ENCODE assay signal across 9 mouse cellular contexts in genomic region chr7:101382378-101382777, GRCm38 (mm10). TPM values are rescaled to one million over a fixed set of nuclear protein-coding genes. Genes with fewer than 3 reads are reported as not detected.
A peak's percentile ranks its signal among the peaks of the same experiment; 100 is the strongest.
DNase-seq lines count a peak whose midpoint lies in the region; ATAC-seq and TF ChIP-seq lines count a peak whose summit lies in the region.
"Had no signal": no experiment of that assay in that cellular context is flagged by ENCODE, and none has a peak within 500 bp of the region (broad histone marks: within the 10 kb centered on the region; RNA-seq: fewer than 3 reads in every experiment).

No protein-coding gene starts in this region.

- peaks cover 9% of the 10 kb centered on the region; the same call in 1 of the 2 replicates for H3K36me3 ChIP-seq in lung, embryonic 14.5 days (ENCODE audit: insufficient read depth)
- H3K36me3 ChIP-seq in intestine, postnatal 0 days (ENCODE audit: control insufficient read depth, insufficient read depth) = peaks cover 9% of the 10 kb centered on the region; the same call in 1 of the 2 replicates
- H3K36me3 ChIP-seq: limb, embryonic 12.5 days had no signal

- peak; percentile 66 for DNase-seq in adrenal gland, postnatal 14 days
- DNase-seq in adrenal gland, postnatal 4 days (ENCODE audit: low spot score in 2 of 2) = no peak
- peak; percentile 24 for DNase-seq in lung, embryonic 14.5 days
- DNase-seq in lung, postnatal 14 days = no peak
- DNase-seq in right cerebral cortex, postnatal 14 days = no peak
- DNase-seq in cerebellum, postnatal 36 days = no peak

- WGBS in lung, embryonic 14.5 days = 67% methylated on average over 8 of the region's 8 CpGs
- 69% methylated on average over 8 of the region's 8 CpGs for WGBS in intestine, postnatal 0 days

- H3K4me1 ChIP-seq in lung, embryonic 14.5 days (ENCODE audit: insufficient read depth) = peaks cover 38% of the 10 kb centered on the region
- H3K4me1 ChIP-seq in intestine, postnatal 0 days (replicated peaks; ENCODE audit: control insufficient read depth, insufficient read depth, low read length) = no peaks in the 10 kb centered on the region; the same call in 1 of the 2 replicates

- TF ChIP-seq CTCF in lung, embryonic 14.5 days (IDR thresholded peaks at IDR 0.05; ENCODE audit: low read depth) = 0 out of 2 replicates have a peak, but pooled peaks have one; percentile 12
- 0 out of 2 replicates have a peak, but pooled peaks have one; percentile 17 for TF ChIP-seq CTCF in intestine, postnatal 0 days (IDR thresholded peaks at IDR 0.05; ENCODE audit: low read depth)

- no peaks in the 10 kb centered on the region for H3K27me3 ChIP-seq in lung, embryonic 14.5 days (ENCODE audit: insufficient read depth, low read length)
- no peaks in the 10 kb centered on the region for H3K27me3 ChIP-seq in intestine, postnatal 0 days (replicated peaks; ENCODE audit: control insufficient read depth, insufficient read depth, low read length)
- H3K27me3 ChIP-seq: limb, embryonic 12.5 days had no signal

- H3K9me3 ChIP-seq in lung, embryonic 14.5 days (ENCODE audit: low read depth, low read length) = no peaks in the 10 kb centered on the region
- no peaks in the 10 kb centered on the region for H3K9me3 ChIP-seq in intestine, postnatal 0 days (ENCODE audit: control insufficient read depth)
- H3K9me3 ChIP-seq: limb, embryonic 12.5 days had no signal

- no peak overlapping the region for H3K27ac ChIP-seq in lung, embryonic 14.5 days (ENCODE audit: low read depth)
- no peak overlapping the region for H3K27ac ChIP-seq in intestine, postnatal 0 days (ENCODE audit: low read depth, low read length)
- H3K27ac ChIP-seq: limb, embryonic 12.5 days had no signal

- H3K4me2 ChIP-seq in lung, embryonic 14.5 days = no peak overlapping the region
- H3K4me2 ChIP-seq in intestine, postnatal 0 days (replicated peaks; ENCODE audit: low read depth) = no peak overlapping the region
- H3K4me2 ChIP-seq: limb, embryonic 12.5 days had no signal

- no peak for ATAC-seq in lung, embryonic 14.5 days (ENCODE audit: insufficient read depth)
- ATAC-seq in intestine, postnatal 0 days = no peak
- peak; percentile 71 for ATAC-seq in neutrophil, adult 5-6 weeks (ENCODE audit: extremely low read depth, insufficient number of reproducible peaks, low FRiP score, poor library complexity, severe bottlenecking)

- H3K9ac ChIP-seq in lung, embryonic 14.5 days = no peak overlapping the region
- H3K9ac ChIP-seq in intestine, postnatal 0 days (ENCODE audit: low read depth, low read length) = no peak overlapping the region
- H3K9ac ChIP-seq: limb, embryonic 12.5 days had no signal

- H3K4me3 ChIP-seq in lung, embryonic 14.5 days (ENCODE audit: low read depth, low read length) = no peak overlapping the region
- no peak overlapping the region for H3K4me3 ChIP-seq in intestine, postnatal 0 days (ENCODE audit: low read depth, low read length)
- H3K4me3 ChIP-seq: limb, embryonic 12.5 days had no signal

RNA-seq across cellular contexts. Expression of gene Gm45837, which starts 28.3 kb away (rescaled TPM):
- total RNA-seq in adrenal gland, postnatal 14 days (2021) = not detected in 2 replicates
- 10 to 100 TPM in 1 of 2 experiments, 1 to 10 TPM in 1; 7.2 to 21.2 TPM for total RNA-seq in adrenal gland, postnatal 4 days (2021)
- 12.2 TPM in 1 of 2 replicates, not detected in the other for polyA plus RNA-seq in lung, embryonic 14.5 days (2014; fragmentation: Nextera tagmentation; extraction: Ambion mirVana)
- not detected in 2 replicates for polyA plus RNA-seq in intestine, postnatal 0 days (2015; fragmentation: Nextera tagmentation; extraction: Ambion mirVana)
- 7.8 and 27.3 TPM in 2 replicates for total RNA-seq in neutrophil, adult 5-6 weeks (2017)
- polyA plus RNA-seq: limb, embryonic 12.5 days had no signal

RNA-seq across cellular contexts. Expression of gene Arap1, which starts 34.5 kb away (rescaled TPM):
- 39.7 and 55.7 TPM in 2 replicates for total RNA-seq in adrenal gland, postnatal 14 days (2021)
- total RNA-seq in adrenal gland, postnatal 4 days (2021) = 100 to 1,000 TPM in 1 of 2 experiments, 10 to 100 TPM in 1; 76.3 to 102 TPM
- polyA plus RNA-seq in lung, embryonic 14.5 days (2014; fragmentation: Nextera tagmentation; extraction: Ambion mirVana) = 108 and 122 TPM in 2 replicates
- polyA plus RNA-seq in intestine, postnatal 0 days (2015; fragmentation: Nextera tagmentation; extraction: Ambion mirVana) = 31.2 and 35.3 TPM in 2 replicates
- total RNA-seq in neutrophil, adult 5-6 weeks (2017) = 331 and 365 TPM in 2 replicates

RNA-seq across cellular contexts. Expression of gene Pde2a, which starts 39.1 kb away (rescaled TPM):
- 132 and 141 TPM in 2 replicates for total RNA-seq in adrenal gland, postnatal 14 days (2021)
- 100 to 1,000 TPM; 105 to 129 TPM for total RNA-seq in adrenal gland, postnatal 4 days (2021)
- polyA plus RNA-seq in lung, embryonic 14.5 days (2014; fragmentation: Nextera tagmentation; extraction: Ambion mirVana) = 14.3 and 29.3 TPM in 2 replicates
- 11.1 and 11.2 TPM in 2 replicates for polyA plus RNA-seq in intestine, postnatal 0 days (2015; fragmentation: Nextera tagmentation; extraction: Ambion mirVana)
- total RNA-seq in neutrophil, adult 5-6 weeks (2017) = 56.0 and 68.1 TPM in 2 replicates

Comparison
In these comparisons a context has a peak if more than half of its experiments do, and no peak if none do; other contexts are left out.
1. DNase-seq: peak in adrenal gland, postnatal 14 days (single experiment) and lung, embryonic 14.5 days (single experiment); none in adrenal gland, postnatal 4 days (0 of 2), lung, postnatal 14 days (single experiment), right cerebral cortex, postnatal 14 days (single experiment) and cerebellum, postnatal 36 days (0 of 2).